Mouse (Mus musculus) ES-Bruce4 (cell line): Measurements from ENCODE around the gene Tex14.

ENCODE experiments used
- CTCF ChIP-seq: IDR thresholded peaks from one replicate; pipeline ENCODE4 v1.8.1; 2011; ENCODE audit warnings: low read depth, low read length
- EP300 ChIP-seq: IDR thresholded peaks from 2 replicates; pipeline ENCODE4 v1.6.1; 2011; ENCODE audit warnings: low read depth, low read length; ENCODE audit not compliant: insufficient read depth
- POLR2A ChIP-seq: IDR thresholded peaks from one replicate; pipeline ENCODE4 v1.8.1; 2011; ENCODE audit warnings: low read length; ENCODE audit not compliant: insufficient read depth

DNA sequence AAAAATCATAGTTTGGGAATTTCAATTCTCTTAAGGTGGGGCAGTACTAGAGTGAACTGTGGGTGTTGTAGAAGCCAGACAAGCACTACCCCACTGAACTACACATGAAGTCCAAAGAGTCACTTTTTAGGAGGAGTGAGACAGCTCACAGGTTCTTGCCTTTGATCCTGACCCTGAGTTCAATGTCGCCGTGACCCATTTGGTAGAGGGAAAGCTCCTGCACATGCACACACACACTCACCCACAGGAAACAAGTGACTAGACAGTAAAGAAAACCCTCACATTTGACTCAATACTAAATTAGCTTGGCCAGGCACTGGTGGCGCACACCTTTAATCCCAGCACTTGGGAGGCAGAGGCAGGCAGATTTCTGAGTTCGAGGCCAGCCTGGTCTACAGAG is 20.3 kb upstream of the Tex14 start:
- TF ChIP-seq CTCF: no peak
- no peak for TF ChIP-seq POLR2A
- TF ChIP-seq EP300: no peak
